Mouse (Mus musculus) embryonic facial prominence, embryonic 14.5 days (tissue): ENCODE data around the gene Psme1. TPM values are rescaled to one million over a fixed set of nuclear protein-coding genes. Genes with fewer than 3 reads are reported as not detected.
A peak's percentile ranks its signal among the peaks of the same experiment; 100 is the strongest.

Experiments used
- ATAC-seq: fragments of 200-750 bp; cut with Nextera tagmentation; 2 replicates; pipeline ENCODE4 v1.8.0; 2017; ENCODE audit warnings: low read depth, moderate number of reproducible peaks, moderate TSS enrichment
- DNase-seq: peaks from one replicate; pipeline ENCODE4 v3.0.0-alpha.2; 2015; ENCODE audit warnings: low spot score
- H3K27ac ChIP-seq: fragments of 300-500 bp; sonication (generic); replicated peaks from 2 replicates; pipeline ENCODE4 v1.5.1; 2014; ENCODE audit warnings: low read depth, mild to moderate bottlenecking, low read length, moderate library complexity
- H3K27me3 ChIP-seq: fragments of 300-500 bp; sonication (generic); replicated peaks from 2 replicates; pipeline ENCODE4 v1.6.1; 2014; ENCODE audit warnings: low read length; ENCODE audit not compliant: control insufficient read depth, insufficient read depth
- H3K36me3 ChIP-seq: fragments of 300-500 bp; sonication (generic); 2 replicates; pipeline ENCODE4 v1.6.1; 2014; ENCODE audit warnings: low read length, mixed read lengths; ENCODE audit not compliant: control insufficient read depth, insufficient read depth
- H3K4me1 ChIP-seq: fragments of 300-500 bp; sonication (generic); 2 replicates; pipeline ENCODE4 v1.6.1; 2014; ENCODE audit warnings: antibody characterized with exemption, low read length; ENCODE audit not compliant: control insufficient read depth, insufficient read depth
- H3K4me2 ChIP-seq: fragments of 300-500 bp; sonication (generic); 2 replicates; pipeline ENCODE4 v1.6.1; 2014; ENCODE audit warnings: low read depth, mild to moderate bottlenecking, low read length, moderate library complexity, mixed read lengths
- H3K4me3 ChIP-seq: fragments of 300-500 bp; sonication (generic); 2 replicates; pipeline ENCODE4 v1.5.1; 2014; ENCODE audit warnings: low read depth, mild to moderate bottlenecking, low read length
- H3K9ac ChIP-seq: fragments of 300-500 bp; sonication (generic); 2 replicates; pipeline ENCODE4 v1.6.1; 2014; ENCODE audit warnings: low read depth, mild to moderate bottlenecking, low read length, moderate library complexity, mixed read lengths
- H3K9me3 ChIP-seq: fragments of 300-500 bp; sonication (generic); 2 replicates; pipeline ENCODE4 v1.6.1; 2016; ENCODE audit warnings: low read length; ENCODE audit not compliant: control insufficient read depth
- WGBS: fragments of 180-500 bp; shearing (Covaris S2); extraction: QIAGEN DNeasy Blood & Tissue Kit; methylation state at CpG from one replicate; pipeline ENCODE4 v1.1.7; 2014; 5-methylcytosine and 5-hydroxymethylcytosine counted together
- polyA plus RNA-seq: library from polyadenylated mRNA; unstranded; fragments of >200 nt; fragmentation: Nextera tagmentation; extraction: Ambion mirVana; gene quantifications from 2 replicates; pipeline ENCODE4 v1.2.1, GENCODE M21; 2014

Gene Psme1
- polyA plus RNA-seq, 1 experiment from 2014 or later, result 123 TPM

- H3K27me3 ChIP-seq, result no peaks in the 10 kb centered on the region
- H3K4me2 ChIP-seq, result peak overlapping the region; percentile 96
- no peaks in the 10 kb centered on the region for H3K9me3 ChIP-seq
- peak overlapping the region; percentile 92 for H3K9ac ChIP-seq
- 39% methylated on average over 5 of the region's 6 CpGs for WGBS
- 0 out of 2 replicates have a peak, but pooled peaks cover 3% of the 10 kb centered on the region for H3K4me1 ChIP-seq
- H3K27ac ChIP-seq, result peak overlapping the region; percentile 66
- peak; percentile 65 for DNase-seq
- ATAC-seq, result peak; percentile 19
- H3K36me3 ChIP-seq, result peaks cover 21% of the 10 kb centered on the region
- peak overlapping the region; percentile 81 for H3K4me3 ChIP-seq
These were observed 846 bp downstream of the Psme1 start for GRCm38 (mm10) chr14:55578668-55579269.

GRCm38 (mm10) chr14:55579511-55580496, 1.9 kb downstream of the Psme1 start:
- no peak overlapping the region for H3K4me3 ChIP-seq
- 0 out of 2 replicates have a peak, but pooled peaks cover 3% of the 10 kb centered on the region for H3K4me1 ChIP-seq
- no peak for ATAC-seq
- no peaks in the 10 kb centered on the region for H3K27me3 ChIP-seq
- no peak overlapping the region for H3K4me2 ChIP-seq
- WGBS, result 85% methylated on average over 22 of the region's 23 CpGs
- DNase-seq, result no peak
- no peaks in the 10 kb centered on the region for H3K9me3 ChIP-seq
- H3K36me3 ChIP-seq, result peaks cover 21% of the 10 kb centered on the region
- H3K27ac ChIP-seq, result no peak overlapping the region
- no peak overlapping the region for H3K9ac ChIP-seq

DNA sequence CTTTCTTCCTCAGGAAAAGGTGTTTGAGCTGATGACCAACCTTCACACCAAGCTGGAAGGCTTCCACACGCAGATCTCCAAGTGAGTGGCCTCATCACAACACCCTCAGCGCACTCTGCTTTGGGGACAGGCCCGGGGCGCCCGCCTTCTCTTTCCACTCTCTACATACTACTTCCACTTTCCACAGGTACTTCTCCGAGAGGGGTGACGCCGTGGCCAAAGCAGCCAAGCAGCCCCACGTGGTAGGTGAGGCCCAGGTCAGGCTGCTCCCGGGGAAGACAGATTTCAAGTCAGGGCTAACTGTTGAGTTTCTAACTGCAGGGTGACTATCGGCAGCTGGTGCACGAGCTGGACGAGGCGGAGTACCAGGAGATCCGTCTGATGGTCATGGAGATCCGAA, 2.8 kb downstream of the Psme1 start:
- Histone ChIP-seq H3K9ac (no peak overlapping the region), H3K4me3 (no peak overlapping the region), H3K4me2 (no peak overlapping the region), H3K27me3 (no peaks in the 10 kb centered on the region), H3K36me3 (peaks cover 21% of the 10 kb centered on the region), H3K27ac (no peak overlapping the region), H3K9me3 (no peaks in the 10 kb centered on the region), H3K4me1 (0 out of 2 replicates have a peak, but pooled peaks cover 3% of the 10 kb centered on the region)
- ATAC-seq, result no peak
- 95% methylated on average over 16 of the region's 16 CpGs for WGBS
- DNase-seq, result no peak

DNA sequence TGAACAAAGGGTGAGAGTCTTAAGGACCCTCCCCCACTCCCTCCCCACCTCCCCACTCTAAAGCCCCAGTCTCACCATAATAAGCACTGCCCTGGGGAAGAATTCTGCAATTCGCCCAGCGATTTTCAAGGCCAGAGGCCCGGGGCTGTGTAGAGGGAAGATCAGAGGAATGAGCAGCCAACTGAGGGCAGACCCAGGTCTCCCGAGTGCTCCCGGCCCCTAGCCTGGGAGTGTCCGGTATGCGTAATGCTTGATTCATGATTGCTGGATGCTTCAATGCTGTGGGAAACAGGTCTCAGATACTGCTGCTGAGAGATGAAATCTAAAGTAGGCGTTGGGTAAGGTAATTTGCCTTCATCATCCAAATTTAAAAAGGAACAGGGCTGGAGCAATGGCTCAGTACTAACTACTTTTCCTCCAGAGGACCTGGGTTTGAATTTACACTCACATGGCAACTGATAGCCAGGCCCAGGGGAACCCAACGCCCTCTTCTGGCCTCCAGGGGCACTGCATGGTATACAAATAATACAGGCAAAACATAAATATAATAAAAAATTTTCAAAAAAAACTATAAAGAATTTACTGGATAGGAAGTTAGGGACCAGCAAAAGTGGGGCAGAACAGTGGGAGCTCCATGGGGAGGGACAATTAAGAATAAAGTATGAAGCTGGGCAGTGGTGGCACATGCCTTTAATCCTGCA, 4.2 kb downstream of the Psme1 start:
- H3K27ac ChIP-seq, result no peak overlapping the region
- H3K36me3 ChIP-seq, result peaks cover 25% of the 10 kb centered on the region
- WGBS, result 72% methylated on average over 9 of the region's 9 CpGs
- H3K4me3 ChIP-seq, result no peak overlapping the region
- H3K4me2 ChIP-seq, result no peak overlapping the region
- H3K9me3 ChIP-seq, result no peaks in the 10 kb centered on the region
- H3K4me1 ChIP-seq, result 0 out of 2 replicates have a peak, but pooled peaks cover 3% of the 10 kb centered on the region
- no peaks in the 10 kb centered on the region for H3K27me3 ChIP-seq
- ATAC-seq (no peak), DNase-seq (no peak)
- no peak overlapping the region for H3K9ac ChIP-seq

DNA sequence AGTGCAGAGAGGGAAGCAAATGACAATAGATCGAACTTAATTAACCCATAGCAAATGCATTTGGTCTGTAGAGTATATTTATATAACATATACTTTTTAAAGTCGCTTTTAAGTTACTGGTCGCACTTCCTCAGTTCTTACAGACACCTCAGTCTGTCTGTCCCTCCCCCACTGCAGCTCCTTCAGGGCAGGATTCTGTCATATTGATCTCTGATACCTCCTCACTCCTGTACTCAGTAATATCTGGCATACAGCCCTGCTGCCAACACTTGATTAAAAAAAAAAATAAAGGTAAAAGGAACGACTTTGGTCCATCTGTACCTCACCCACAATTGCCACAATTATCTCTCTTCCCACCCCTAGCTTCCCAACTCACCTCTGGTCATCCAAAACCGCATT, 6.4 kb downstream of the Psme1 start:
- peaks cover 43% of the 10 kb centered on the region for H3K36me3 ChIP-seq
- no peak overlapping the region for H3K9ac ChIP-seq
- no peaks in the 10 kb centered on the region for H3K27me3 ChIP-seq
- DNase-seq (no peak), ATAC-seq (no peak)
- H3K9me3 ChIP-seq, result no peaks in the 10 kb centered on the region
- no peak overlapping the region for H3K27ac ChIP-seq
- H3K4me1 ChIP-seq, result no peaks in the 10 kb centered on the region
- peak overlapping the region; percentile 52 for H3K4me3 ChIP-seq
- H3K4me2 ChIP-seq, result peak overlapping the region; percentile 89
- WGBS, result 36% methylated on average over 5 of the region's 5 CpGs

- Histone ChIP-seq H3K27me3 (no peaks in the 10 kb centered on the region), H3K4me2 (peak within 1 kb of the TSS; percentile 89), H3K4me1 (peaks cover under 1% of the 10 kb centered on the region; the same call in 1 of the 2 replicates), H3K9ac (peak within 1 kb of the TSS; percentile 60), H3K36me3 (peaks cover 45% of the 10 kb centered on the region), H3K9me3 (no peaks in the 10 kb centered on the region), H3K4me3 (peak within 1 kb of the TSS; percentile 52), H3K27ac (no peak within 1 kb of the TSS)
- ATAC-seq (peak; percentile 86), DNase-seq (peak; percentile 48)
- 4% methylated on average over 30 of the region's 43 CpGs for WGBS
These were observed 7.0 kb downstream of the Psme1 start, which contains the start of gene Emc9 for GRCm38 (mm10) chr14:55584702-55585565. TSS of gene Emc9 (minus strand) at chr14:55585302.

DNA sequence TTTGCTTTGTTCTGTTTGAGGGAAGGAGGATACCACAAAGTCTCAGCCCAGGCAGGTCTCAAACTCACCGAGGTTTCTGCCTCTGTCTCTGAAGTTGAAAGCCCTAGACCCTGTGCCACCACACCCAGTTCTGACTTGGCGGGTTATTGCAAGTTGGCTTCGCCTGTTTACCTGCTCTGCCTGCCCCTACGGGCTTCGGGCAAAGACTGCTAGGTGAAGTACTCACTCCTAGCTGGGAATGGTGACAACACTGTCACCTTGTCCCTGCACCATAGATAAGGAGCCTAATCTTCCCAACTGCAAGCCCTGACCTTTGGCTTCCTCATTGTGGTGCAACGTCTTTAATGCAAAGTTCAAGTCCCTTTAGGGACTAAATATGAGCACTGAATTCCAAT, 7.6 kb downstream of the Psme1 start:
- Histone ChIP-seq H3K4me2 (peak overlapping the region; percentile 89; the same call in 1 of the 2 replicates), H3K4me1 (peaks cover 6% of the 10 kb centered on the region), H3K27ac (no peak overlapping the region), H3K4me3 (peak overlapping the region; percentile 52; the same call in 1 of the 2 replicates), H3K9me3 (no peaks in the 10 kb centered on the region), H3K36me3 (peaks cover 38% of the 10 kb centered on the region), H3K9ac (no peak overlapping the region), H3K27me3 (no peaks in the 10 kb centered on the region)
- ATAC-seq (no peak), DNase-seq (no peak)
- WGBS, result 51% methylated on average over 6 of the region's 6 CpGs
